Mouse (Mus musculus) 3134 (cell line): Measurements from ENCODE around the gene Ehmt2.

ENCODE experiments used
- DNase-seq: peaks from one replicate; pipeline ENCODE4 v3.0.0-alpha.2; 2011; ENCODE audit warnings: low spot score; ENCODE audit not compliant: insufficient read length; ENCODE audit errors: extremely low read depth

The Ehmt2 gene

GRCm38 (mm10) chr17:34898160-34898586, at the start of gene Ehmt2, which contains the start of gene C2:
Gene Ehmt2 (plus strand): TSS chr17:34898469.
Gene C2 (minus strand): TSS chr17:34898265.
- peak; percentile 87 for DNase-seq

GRCm38 (mm10) chr17:34849722-34850516, 48.4 kb upstream of the Ehmt2 start, which contains the start of the genes Skiv2l and Nelfe:
Gene Skiv2l (minus strand): TSS chr17:34850210.
Gene Nelfe (plus strand): TSS chr17:34850391.
- peak; percentile 98 for DNase-seq

- no peak for DNase-seq
Observed at GRCm38 (mm10) chr17:34850517-34851125, 47.6 kb upstream of the Ehmt2 start.

DNA sequence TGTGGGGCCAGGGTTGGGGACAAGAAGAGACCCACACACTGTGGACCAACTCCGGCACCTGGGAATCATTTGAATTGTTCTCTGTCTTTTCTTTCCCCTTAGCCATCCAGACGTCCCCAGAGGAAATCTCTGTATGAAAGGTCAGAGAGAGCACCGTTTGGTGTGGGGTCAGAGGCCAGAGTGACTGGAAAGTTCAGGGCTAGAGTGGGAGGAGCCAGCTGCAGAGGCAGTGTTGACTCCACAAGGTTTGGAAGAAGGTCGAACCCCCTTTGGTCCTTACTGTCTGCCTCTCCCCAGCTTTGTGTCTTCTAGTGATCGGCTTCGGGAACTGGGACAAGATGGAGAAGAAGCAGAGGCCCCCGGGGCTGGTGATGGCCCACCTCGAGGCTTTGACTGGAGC, 44.8 kb upstream of the Ehmt2 start:
- DNase-seq, result no peak

GRCm38 (mm10) chr17:34854761-34855160, 43.5 kb upstream of the Ehmt2 start:
- DNase-seq, result no peak

DNA sequence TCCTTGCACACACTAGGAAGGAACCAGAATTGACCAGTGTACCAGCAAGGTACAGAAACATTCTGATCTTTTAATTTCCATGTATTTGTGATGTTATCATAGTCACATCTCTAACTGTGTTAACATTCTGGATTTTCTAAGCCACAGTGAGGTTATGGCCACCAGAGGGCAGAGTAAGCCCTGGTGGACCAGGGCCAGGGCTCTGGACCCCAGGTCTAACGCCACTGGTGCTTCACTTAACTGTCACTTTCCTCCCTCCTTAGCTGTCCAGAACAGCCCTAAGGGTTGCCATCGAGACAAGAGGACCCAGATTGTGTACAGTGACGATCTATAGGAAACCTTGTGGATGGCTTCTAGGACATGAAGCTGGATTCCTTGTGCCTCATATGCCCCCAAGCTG, 42.4 kb upstream of the Ehmt2 start:
- DNase-seq, result no peak

DNA sequence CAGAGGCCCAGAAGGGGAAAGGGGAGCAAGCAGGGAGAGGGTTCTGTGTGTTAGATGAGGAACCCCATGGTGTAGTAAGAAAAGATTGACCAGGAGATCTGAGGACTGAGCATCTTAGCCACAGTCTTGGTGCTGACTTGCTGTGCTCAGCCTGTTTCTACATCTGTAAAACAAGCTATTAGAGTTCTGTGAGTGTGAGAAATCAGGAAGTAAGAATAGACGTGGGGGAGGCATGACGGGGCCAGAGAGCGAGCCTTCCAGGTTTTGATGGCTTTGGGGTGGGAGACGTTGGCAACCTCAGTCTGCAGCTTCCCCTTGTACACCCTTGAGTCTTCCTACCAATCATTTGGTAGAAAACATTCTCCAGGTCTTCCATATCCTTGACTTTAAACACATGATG, 39.6 kb upstream of the Ehmt2 start:
- DNase-seq, result no peak

GRCm38 (mm10) chr17:34860514-34860913, 37.8 kb upstream of the Ehmt2 start:
- DNase-seq, result no peak

- no peak for DNase-seq
Observed at GRCm38 (mm10) chr17:34861704-34862415, 36.4 kb upstream of the Ehmt2 start.

- DNase-seq, result no peak
Observed at GRCm38 (mm10) chr17:34862416-34863081, 35.7 kb upstream of the Ehmt2 start, which contains the start of gene Cfb. Gene Cfb (minus strand): TSS chr17:34862518.

GRCm38 (mm10) chr17:34865981-34866380, 32.3 kb upstream of the Ehmt2 start:
- no peak for DNase-seq

DNA sequence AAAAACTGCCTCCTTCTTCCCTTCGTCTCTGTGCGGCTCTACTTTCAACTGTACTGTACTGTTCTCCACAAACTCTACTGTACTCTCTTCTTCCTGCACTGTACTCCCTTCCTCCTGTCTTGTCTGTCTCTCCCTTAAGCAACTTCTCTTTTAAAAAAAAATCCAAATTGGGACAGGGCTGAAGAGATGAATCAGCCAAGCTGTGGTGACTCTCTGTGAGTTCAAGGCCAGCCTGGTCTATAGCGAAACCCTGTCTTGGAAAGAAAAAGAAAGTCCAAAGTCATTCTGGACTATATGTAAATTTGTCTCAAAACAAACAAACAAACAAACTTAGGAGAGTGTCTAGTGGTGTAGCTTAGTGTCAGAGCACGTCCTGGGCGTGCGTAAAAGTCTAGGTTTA, 23.9 kb upstream of the Ehmt2 start:
- no peak for DNase-seq

GRCm38 (mm10) chr17:34879336-34879879, 18.9 kb upstream of the Ehmt2 start, which contains the start of gene Zbtb12:
Gene Zbtb12 (plus strand): TSS chr17:34879483.
- DNase-seq, result no peak

DNA sequence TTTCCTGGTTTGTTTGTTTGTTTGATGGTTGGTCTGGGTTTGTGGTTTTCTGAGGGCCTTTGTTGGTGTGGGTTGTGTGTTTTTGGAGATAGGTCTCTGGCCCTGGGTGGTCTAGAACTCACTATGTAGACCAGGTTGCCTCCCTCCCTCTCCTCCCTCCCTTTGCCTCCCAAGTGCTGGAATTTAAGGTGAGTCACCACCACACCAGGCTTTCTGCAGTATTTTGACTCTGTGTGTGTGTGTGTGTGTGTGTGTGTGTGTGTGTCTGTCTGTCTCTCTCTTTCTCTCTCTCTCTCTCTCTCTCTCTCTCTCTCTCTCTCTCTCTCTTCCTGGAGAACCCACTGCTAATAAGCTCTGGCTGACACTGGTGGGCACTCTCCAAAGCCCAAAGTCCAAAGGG, 17.1 kb upstream of the Ehmt2 start:
- peak; percentile 45 for DNase-seq

- DNase-seq, result no peak
Observed at GRCm38 (mm10) chr17:34881683-34882310, 16.5 kb upstream of the Ehmt2 start, which contains the start of gene Gm20547. Gene Gm20547 (minus strand): TSS chr17:34882042.

DNA sequence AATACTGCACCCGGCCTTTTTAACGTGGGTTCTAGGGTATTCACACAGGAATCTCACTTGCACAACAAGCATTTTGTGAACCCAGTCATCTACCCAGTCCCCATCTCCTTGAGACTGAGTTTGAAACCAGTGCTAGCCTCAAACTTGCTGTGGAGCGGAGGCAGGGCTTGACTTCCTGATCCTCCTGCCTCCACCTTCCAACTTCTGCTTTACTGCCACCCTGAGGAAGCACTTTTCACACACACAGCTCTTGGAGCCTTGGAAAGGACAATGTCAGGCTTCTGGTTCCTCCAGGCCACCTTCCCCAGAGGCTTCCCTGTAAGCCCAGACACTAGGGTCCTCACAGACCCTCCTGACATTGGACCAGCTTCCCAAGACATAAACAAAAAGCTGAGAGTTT, 14.9 kb upstream of the Ehmt2 start:
- no peak for DNase-seq

- DNase-seq, result no peak
Observed at GRCm38 (mm10) chr17:34884704-34885103, 13.6 kb upstream of the Ehmt2 start.

DNA sequence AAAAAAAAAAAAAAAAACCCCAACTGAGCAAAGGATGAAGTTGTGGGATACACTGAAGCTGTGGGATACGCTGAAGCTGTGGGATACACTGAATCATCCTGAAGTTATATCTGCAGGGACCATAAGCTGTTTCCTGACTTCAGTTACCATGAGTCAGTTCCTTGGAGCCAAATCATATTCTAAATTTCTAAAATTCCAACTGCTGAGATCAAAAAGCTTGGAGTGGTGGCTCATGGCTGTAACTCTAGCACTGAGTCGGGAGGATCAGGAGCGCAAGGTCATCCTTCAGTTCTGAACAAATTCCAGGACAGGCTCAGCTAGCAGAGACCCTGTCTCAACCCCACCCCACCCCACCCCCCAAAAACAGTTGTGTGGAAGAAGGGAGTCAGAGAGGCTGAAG, 12.7 kb upstream of the Ehmt2 start:
- DNase-seq, result no peak

DNA sequence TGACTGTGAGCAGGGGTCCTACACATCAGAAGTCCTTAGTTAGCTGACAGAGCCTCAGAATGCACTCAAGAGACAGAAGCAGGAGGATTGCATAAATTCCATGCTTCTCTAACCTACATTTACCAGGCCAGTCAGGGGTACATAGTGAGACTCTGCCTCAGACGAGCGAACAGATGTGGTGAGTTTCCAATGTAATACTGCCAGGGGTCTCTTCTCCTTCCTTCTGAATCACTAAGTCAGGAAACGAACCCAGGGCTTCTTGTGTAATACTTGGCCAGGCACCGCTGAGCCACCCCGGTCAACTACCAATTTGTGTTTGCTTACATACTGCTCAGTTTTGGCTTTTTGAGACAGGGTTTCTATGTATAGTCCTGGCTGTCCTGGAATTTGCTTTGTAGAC, 10.3 kb upstream of the Ehmt2 start:
- DNase-seq, result no peak
